Mouse (Mus musculus) gonadal fat pad, adult 2 months (tissue): ENCODE measurements around the gene Pacsin2. TPM values are rescaled to one million over a fixed set of nuclear protein-coding genes. Genes with fewer than 3 reads are reported as not detected.

Experiments used
- DNase-seq: peaks from one replicate; pipeline ENCODE4 v3.0.0-alpha.2; 2012; ENCODE audit warnings: low read depth
- polyA plus RNA-seq: library from polyadenylated mRNA; depleted of rRNA; stranded (reverse); fragments of >200 nt; gene quantifications from 2 replicates; pipeline ENCODE4 v1.2.3, GENCODE M21; 2012; rRNA removed

Gene Pacsin2
- polyA plus RNA-seq, 1 experiment: 39.6 TPM

- no peak for DNase-seq
Measured at GRCm38 (mm10) chr15:83328952-83329351, 135.5 kb downstream of the Pacsin2 start.

Other genes starting within 250 kb of the Pacsin2 start
- 30.6 and 31.5 TPM in 2 replicates for gene A4galt, start 212.8 kb downstream of the Pacsin2 start, polyA plus RNA-seq
- gene Arfgap3, start 114.4 kb downstream of the Pacsin2 start, polyA plus RNA-seq: 53.5 and 66.1 TPM in 2 replicates
- gene Ttll1, start 46.3 kb upstream of the Pacsin2 start, polyA plus RNA-seq: 10.7 and 11.6 TPM in 2 replicates
- 6.3 and 6.5 TPM in 2 replicates for gene Bik, start 62.3 kb upstream of the Pacsin2 start, polyA plus RNA-seq
- gene Tspo, start 99.0 kb upstream of the Pacsin2 start, polyA plus RNA-seq: 493 and 738 TPM in 2 replicates
- 27.0 and 31.7 TPM in 2 replicates for gene Mcat, start 99.2 kb upstream of the Pacsin2 start, polyA plus RNA-seq
- 20.0 and 20.1 TPM in 2 replicates for gene Ttll12, start 130.6 kb upstream of the Pacsin2 start, polyA plus RNA-seq